Mouse (Mus musculus) intestine, embryonic 14.5 days (tissue): ENCODE measurements around the gene Gm4353. TPM values are rescaled to one million over a fixed set of nuclear protein-coding genes. Genes with fewer than 3 reads are reported as not detected.
A peak's percentile ranks its signal among the peaks of the same experiment; 100 is the strongest.

Experiments used
- ATAC-seq: fragments of 200-750 bp; cut with Nextera tagmentation; replicated peaks from 2 replicates; pipeline ENCODE4 v1.8.0; 2017; ENCODE audit warnings: low read depth, moderate number of reproducible peaks, moderate TSS enrichment, moderate library complexity; ENCODE audit not compliant: low FRiP score, low TSS enrichment
- DNase-seq: peaks from one replicate; pipeline ENCODE4 v3.0.0-alpha.2; 2018; ENCODE audit warnings: low spot score
- H3K27ac ChIP-seq: fragments of 300-500 bp; sonication (generic); 2 replicates; pipeline ENCODE4 v1.5.1; 2014; ENCODE audit warnings: low read depth, mild to moderate bottlenecking, control low read depth
- H3K27me3 ChIP-seq: fragments of 300-500 bp; sonication (generic); replicated peaks from 2 replicates; pipeline ENCODE4 v1.6.1; 2014; ENCODE audit warnings: low read length, control low read depth; ENCODE audit not compliant: control insufficient read depth, insufficient read depth
- H3K36me3 ChIP-seq: fragments of 300-500 bp; sonication (generic); 2 replicates; pipeline ENCODE4 v1.6.1; 2014; ENCODE audit warnings: low read length, control low read depth; ENCODE audit not compliant: control insufficient read depth, insufficient read depth
- H3K4me1 ChIP-seq: fragments of 300-500 bp; sonication (generic); replicated peaks from 2 replicates; pipeline ENCODE4 v1.6.1; 2014; ENCODE audit warnings: low read length, control low read depth, mixed read lengths; ENCODE audit not compliant: control insufficient read depth, insufficient read depth
- H3K4me2 ChIP-seq: fragments of 300-500 bp; sonication (generic); 2 replicates; pipeline ENCODE4 v1.6.1; 2014; ENCODE audit warnings: low read length
- H3K4me3 ChIP-seq: fragments of 300-500 bp; sonication (generic); 2 replicates; pipeline ENCODE4 v1.5.1; 2014; ENCODE audit warnings: low read depth, low read length, control low read depth, mixed read lengths
- H3K9ac ChIP-seq: fragments of 300-500 bp; sonication (generic); 2 replicates; pipeline ENCODE4 v1.6.1; 2014; ENCODE audit warnings: mild to moderate bottlenecking, low read length
- H3K9me3 ChIP-seq: fragments of 300-500 bp; sonication (generic); 2 replicates; pipeline ENCODE4 v1.6.1; 2016; ENCODE audit warnings: low read length, control low read depth; ENCODE audit not compliant: control insufficient read depth
- WGBS: fragments of 180-500 bp; shearing (Covaris S2); extraction: QIAGEN DNeasy Blood & Tissue Kit; methylation state at CpG from one replicate; pipeline ENCODE4 v1.1.7; 2014; 5-methylcytosine and 5-hydroxymethylcytosine counted together
- polyA plus RNA-seq: library from polyadenylated mRNA; unstranded; fragments of >200 nt; fragmentation: Nextera tagmentation; extraction: Ambion mirVana; gene quantifications from 2 replicates; pipeline ENCODE4 v1.2.1, GENCODE M21; 2014

Gm4353 gene
- polyA plus RNA-seq, 1 experiment from 2014 or later = 0.58 TPM

GRCm38 (mm10) chr7:116099952-116100528 lies 15.6 kb upstream of the Gm4353 start:
- Histone ChIP-seq H3K4me2 (no peak overlapping the region), H3K9me3 (no peaks in the 10 kb centered on the region), H3K4me3 (no peak overlapping the region), H3K27ac (no peak overlapping the region), H3K36me3 (peaks cover 53% of the 10 kb centered on the region), H3K9ac (no peak overlapping the region), H3K27me3 (no peaks in the 10 kb centered on the region), H3K4me1 (peaks cover 6% of the 10 kb centered on the region; the same call in 1 of the 2 replicates)
- no peak for DNase-seq
- 88% methylated on average over 7 of the region's 7 CpGs for WGBS
- ATAC-seq = no peak

DNA sequence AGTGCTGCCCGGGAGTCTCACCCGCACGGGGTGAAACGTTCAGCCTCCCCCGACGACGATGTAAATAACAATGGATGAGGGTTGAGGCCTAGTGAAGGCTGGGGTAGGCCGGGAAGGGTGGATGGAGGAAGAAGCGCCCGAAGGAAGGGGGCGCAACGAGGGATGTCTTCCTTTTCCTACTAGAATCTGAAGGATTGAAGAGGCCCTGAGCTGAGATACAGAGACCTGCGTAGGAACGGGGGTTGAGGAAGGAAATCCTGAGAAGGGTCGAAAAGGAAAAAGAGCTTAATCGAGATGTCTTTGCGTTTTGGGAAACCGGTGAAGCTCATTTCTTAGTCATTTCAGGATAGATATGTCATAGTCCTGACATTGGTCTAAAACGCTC lies 9.0 kb upstream of the Gm4353 start:
- peak overlapping the region; percentile 94 for H3K4me2 ChIP-seq
- H3K27me3 ChIP-seq = no peaks in the 10 kb centered on the region
- peak overlapping the region; percentile 86 for H3K27ac ChIP-seq
- 1% methylated on average over 19 of the region's 19 CpGs for WGBS
- H3K4me1 ChIP-seq = peaks cover 18% of the 10 kb centered on the region
- H3K4me3 ChIP-seq = peak overlapping the region; percentile 91
- H3K9me3 ChIP-seq = no peaks in the 10 kb centered on the region
- H3K9ac ChIP-seq = peak overlapping the region; percentile 91
- peak; percentile 86 for ATAC-seq
- no peaks in the 10 kb centered on the region for H3K36me3 ChIP-seq
- no peak for DNase-seq

DNA sequence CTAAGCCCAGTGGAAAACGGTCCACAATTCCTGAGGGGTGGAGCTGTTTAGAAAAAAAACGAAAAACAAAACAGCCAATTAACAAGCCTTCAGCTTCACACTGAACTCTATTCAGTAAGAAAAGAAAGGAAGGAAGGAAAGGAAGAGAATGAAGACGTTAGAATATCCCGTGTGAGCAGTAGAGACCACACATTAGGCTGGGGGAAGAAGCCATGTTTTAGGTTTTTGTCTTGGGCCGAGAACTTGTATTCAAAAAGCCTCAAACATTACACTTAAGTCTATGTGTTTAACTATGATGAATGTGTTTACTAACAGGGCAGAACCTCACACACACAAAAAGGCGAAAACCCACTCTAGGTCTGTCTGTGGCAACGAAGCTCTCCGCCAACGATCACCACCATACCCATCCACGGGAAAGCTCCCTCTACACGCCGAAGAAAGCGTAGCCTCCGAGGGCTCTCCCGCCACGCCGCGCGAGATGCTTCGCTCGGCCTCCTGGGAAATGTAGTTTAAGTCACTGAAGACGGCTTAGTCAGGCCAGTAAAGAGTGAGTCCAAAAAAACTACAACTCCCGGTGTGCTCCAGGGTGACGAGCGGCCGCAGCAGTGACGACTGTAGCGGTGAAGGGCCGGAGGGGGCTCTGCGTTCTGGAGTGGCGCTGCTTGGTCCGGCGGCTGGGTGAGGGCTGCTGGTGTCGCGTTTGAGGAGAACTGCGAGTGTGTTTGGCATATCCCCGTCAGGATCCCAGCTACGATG lies 8.5 kb upstream of the Gm4353 start:
- ATAC-seq (peak; percentile 100), DNase-seq (peak; percentile 95)
- H3K27ac ChIP-seq = peak overlapping the region; percentile 86
- H3K36me3 ChIP-seq = no peaks in the 10 kb centered on the region
- H3K4me3 ChIP-seq = peak overlapping the region; percentile 91
- peak overlapping the region; percentile 91 for H3K9ac ChIP-seq
- no peaks in the 10 kb centered on the region for H3K9me3 ChIP-seq
- under 1% methylated on average over 38 of the region's 38 CpGs for WGBS
- peaks cover 18% of the 10 kb centered on the region for H3K4me1 ChIP-seq
- no peaks in the 10 kb centered on the region for H3K27me3 ChIP-seq
- peak overlapping the region; percentile 94 for H3K4me2 ChIP-seq

DNA sequence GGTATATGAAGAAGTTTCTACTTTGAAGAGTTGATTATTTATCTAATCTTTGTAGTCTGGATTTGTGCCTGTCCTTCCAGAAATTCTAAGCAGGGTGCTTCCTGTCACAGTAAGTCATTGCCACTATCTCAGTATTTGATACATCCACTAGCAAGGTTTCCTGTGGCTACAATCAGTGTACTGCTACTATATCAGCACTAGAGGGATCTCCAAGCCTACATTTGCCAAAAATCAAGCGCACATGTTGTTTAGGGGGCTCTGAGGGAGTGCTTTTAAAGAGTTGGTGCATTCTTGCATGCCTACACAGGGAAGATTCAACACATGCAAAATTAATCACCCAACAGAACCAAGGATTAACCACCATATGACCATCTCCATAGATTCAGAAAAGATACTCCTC lies 23.7 kb downstream of the Gm4353 start:
- Histone ChIP-seq H3K4me3 (no peak overlapping the region), H3K27ac (no peak overlapping the region), H3K9me3 (no peaks in the 10 kb centered on the region), H3K4me1 (no peaks in the 10 kb centered on the region), H3K27me3 (no peaks in the 10 kb centered on the region), H3K36me3 (no peaks in the 10 kb centered on the region), H3K4me2 (no peak overlapping the region), H3K9ac (no peak overlapping the region)
- DNase-seq (no peak), ATAC-seq (no peak)
- 55% methylated on average over 1 of the region's 1 CpGs for WGBS

DNA sequence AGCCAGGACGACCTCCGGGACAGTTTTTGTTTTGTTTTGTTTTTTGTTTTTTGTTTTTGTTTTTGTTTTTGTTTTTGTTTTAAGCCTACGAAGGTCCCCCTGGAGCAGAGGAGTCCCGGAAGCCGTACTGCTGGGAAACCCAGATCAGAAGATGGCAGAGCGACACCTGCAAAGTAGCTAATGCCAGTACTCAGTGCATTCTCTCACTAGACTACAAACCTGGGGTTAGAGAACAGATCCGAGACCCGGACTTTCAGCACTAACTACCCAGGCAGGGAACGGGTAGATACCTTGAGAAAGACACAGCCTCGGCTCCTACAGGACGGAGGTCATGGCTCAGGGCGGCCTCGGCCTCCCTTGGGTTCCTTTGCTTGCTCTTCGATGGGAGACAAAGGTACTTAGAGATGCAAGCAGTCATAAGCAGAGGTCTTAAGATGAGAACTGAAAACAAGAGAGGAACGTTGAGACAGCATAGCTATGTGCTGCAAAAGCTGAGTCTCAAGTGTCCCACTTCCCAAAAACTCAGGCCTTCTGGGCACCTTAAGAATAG lies 43.9 kb downstream of the Gm4353 start:
- peaks cover 49% of the 10 kb centered on the region for H3K27me3 ChIP-seq
- 0 out of 2 replicates have a peak, but pooled peaks have one; percentile 21 for ATAC-seq
- peaks cover 6% of the 10 kb centered on the region for H3K4me1 ChIP-seq
- peak overlapping the region; percentile 91 for H3K4me2 ChIP-seq
- no peaks in the 10 kb centered on the region for H3K9me3 ChIP-seq
- no peak overlapping the region for H3K27ac ChIP-seq
- WGBS = 24% methylated on average over 15 of the region's 15 CpGs
- no peak overlapping the region for H3K9ac ChIP-seq
- peak; percentile 57 for DNase-seq
- no peaks in the 10 kb centered on the region for H3K36me3 ChIP-seq
- 0 out of 2 replicates have a peak overlapping the region, but pooled peaks have one; percentile 43 for H3K4me3 ChIP-seq

- Histone ChIP-seq H3K27ac (no peak overlapping the region), H3K4me3 (peak overlapping the region; percentile 43), H3K36me3 (no peaks in the 10 kb centered on the region), H3K9me3 (no peaks in the 10 kb centered on the region), H3K4me2 (peak overlapping the region; percentile 91), H3K4me1 (peaks cover 6% of the 10 kb centered on the region), H3K27me3 (peaks cover 57% of the 10 kb centered on the region), H3K9ac (0 out of 2 replicates have a peak overlapping the region, but pooled peaks have one; percentile 8)
- DNase-seq = peak; percentile 91
- ATAC-seq = peak; percentile 71
- under 1% methylated on average over 48 of the region's 48 CpGs for WGBS
These were observed 44.6 kb downstream of the Gm4353 start for GRCm38 (mm10) chr7:116039538-116040466.

- Histone ChIP-seq H3K4me2 (peak within 1 kb of the TSS; percentile 91), H3K36me3 (no peaks in the 10 kb centered on the region), H3K27me3 (peaks cover 62% of the 10 kb centered on the region), H3K4me3 (peak within 1 kb of the TSS; percentile 43), H3K9ac (0 out of 2 replicates have a peak within 1 kb of the TSS, but pooled peaks have one; percentile 8), H3K4me1 (peaks cover 6% of the 10 kb centered on the region), H3K9me3 (no peaks in the 10 kb centered on the region), H3K27ac (no peak within 1 kb of the TSS)
- 3% methylated on average over 11 of the region's 11 CpGs for WGBS
- ATAC-seq = no peak
- DNase-seq = no peak
These were observed 45.3 kb downstream of the Gm4353 start, which contains the start of gene 1110004F10Rik for GRCm38 (mm10) chr7:116039196-116039537. 1110004F10Rik (plus strand) TSS chr7:116039397.

- Histone ChIP-seq H3K9me3 (no peaks in the 10 kb centered on the region), H3K9ac (0 out of 2 replicates have a peak within 1 kb of the TSS, but pooled peaks have one; percentile 8), H3K4me1 (peaks cover 6% of the 10 kb centered on the region), H3K4me3 (peak within 1 kb of the TSS; percentile 43), H3K27ac (no peak within 1 kb of the TSS), H3K4me2 (peak within 1 kb of the TSS; percentile 91), H3K36me3 (no peaks in the 10 kb centered on the region), H3K27me3 (peaks cover 66% of the 10 kb centered on the region)
- DNase-seq = peak; percentile 70
- ATAC-seq = no peak
- WGBS = 2% methylated on average over 11 of the region's 11 CpGs
These were observed 45.9 kb downstream of the Gm4353 start, which contains the start of gene Sox6 for GRCm38 (mm10) chr7:116038511-116038910. Sox6 (minus strand) TSS chr7:116038796.
